Mouse (Mus musculus) layer of hippocampus, postnatal 14 days (tissue): ENCODE results near the gene Fryl. TPM values are rescaled to one million over a fixed set of nuclear protein-coding genes. Genes with fewer than 3 reads are reported as not detected.

ENCODE experiments used
- DNase-seq, 2 experiments: peaks; one replicate each; pipeline ENCODE4 v3.0.0; 2021 to 2022; ENCODE audit warnings: low spot score in 2 of 2, mixed read lengths in 1 of 2
- total RNA-seq, 2 experiments: library from RNA; stranded (reverse); gene quantifications; 2 replicates each; pipeline ENCODE4 v1.2.3; 2021

Gene Fryl
- total RNA-seq, 2 experiments from 2014 or later = 68.4 to 72.2 TPM

DNA sequence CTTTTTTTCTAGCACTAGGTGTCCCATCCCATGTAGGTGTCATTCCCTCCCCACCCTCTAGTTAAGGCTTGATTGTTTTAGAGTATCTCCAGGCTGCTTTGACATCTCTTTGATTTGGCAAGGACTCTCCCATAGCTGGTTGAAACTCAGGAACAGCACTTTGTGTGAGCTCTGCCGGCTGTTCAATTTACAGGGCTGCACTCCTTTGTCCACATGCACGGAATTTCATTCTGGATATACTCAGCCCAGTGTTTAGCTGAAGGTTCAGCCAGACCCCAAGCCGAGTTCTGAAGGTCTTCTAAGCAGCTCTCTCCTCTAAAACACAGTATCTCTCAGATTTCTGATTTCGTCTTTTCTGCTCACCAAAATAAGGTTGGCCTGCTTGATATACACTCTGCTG, 284.0 kb downstream of the Fryl start:
- no peak for DNase-seq

Other genes starting within 250 kb of the Fryl start
- gene Slc10a4, start 249.7 kb downstream of the Fryl start, total RNA-seq = 1 to 10 TPM; 1.8 to 3.0 TPM
- 100 to 1,000 TPM; 390 to 412 TPM for gene Ociad1, start 36.2 kb upstream of the Fryl start, total RNA-seq
- gene Ociad2, start 84.4 kb upstream of the Fryl start, total RNA-seq = 100 to 1,000 TPM; 108 to 112 TPM
- gene Cwh43, start 149.5 kb upstream of the Fryl start, total RNA-seq = 1 to 10 TPM; 3.3 to 3.4 TPM
- gene Dcun1d4, start 224.4 kb upstream of the Fryl start, total RNA-seq = 100 to 1,000 TPM; 116 to 120 TPM